Mouse (Mus musculus) lung, embryonic 15.5 days (tissue): ENCODE measurements around the gene Mthfr. TPM values are rescaled to one million over a fixed set of nuclear protein-coding genes. Genes with fewer than 3 reads are reported as not detected.
A peak's percentile ranks its signal among the peaks of the same experiment; 100 is the strongest.

Experiments
- ATAC-seq: fragments of 200-750 bp; cut with Nextera tagmentation; 2 replicates; pipeline ENCODE4 v1.8.0; 2017; ENCODE audit warnings: moderate number of reproducible peaks, borderline replicate concordance; ENCODE audit not compliant: low FRiP score, low TSS enrichment; ENCODE audit errors: extremely low read depth
- H3K27ac ChIP-seq: fragments of 300-500 bp; sonication (generic); 2 replicates; pipeline ENCODE4 v1.5.1; 2015; ENCODE audit warnings: moderate library complexity, mild to moderate bottlenecking, inconsistent platforms
- H3K27me3 ChIP-seq: fragments of 300-500 bp; sonication (generic); 2 replicates; pipeline ENCODE4 v1.6.1; 2015; ENCODE audit warnings: inconsistent platforms
- H3K36me3 ChIP-seq: fragments of 300-500 bp; sonication (generic); 2 replicates; pipeline ENCODE4 v1.6.1; 2015; ENCODE audit warnings: inconsistent platforms
- H3K4me1 ChIP-seq: fragments of 300-500 bp; sonication (generic); 2 replicates; pipeline ENCODE4 v1.6.1; 2015; ENCODE audit warnings: inconsistent platforms
- H3K4me2 ChIP-seq: fragments of 300-500 bp; sonication (generic); 2 replicates; pipeline ENCODE4 v1.6.1; 2015; ENCODE audit warnings: inconsistent platforms, mild to moderate bottlenecking, moderate library complexity
- H3K4me3 ChIP-seq: fragments of 300-500 bp; sonication (generic); 2 replicates; pipeline ENCODE4 v1.5.1; 2015; ENCODE audit warnings: mild to moderate bottlenecking, inconsistent platforms
- H3K9ac ChIP-seq: fragments of 300-500 bp; sonication (generic); 2 replicates; pipeline ENCODE4 v1.6.1; 2015; ENCODE audit warnings: inconsistent platforms
- H3K9me3 ChIP-seq: fragments of 300-500 bp; sonication (generic); 2 replicates; pipeline ENCODE4 v1.6.1; 2016; ENCODE audit warnings: inconsistent platforms
- WGBS: fragments of 180-500 bp; shearing (Covaris S2); methylation state at CpG from one replicate; pipeline ENCODE4 v1.1.7; 2015; 5-methylcytosine and 5-hydroxymethylcytosine counted together
- polyA plus RNA-seq: library from polyadenylated mRNA; unstranded; fragments of >200 nt; fragmentation: Nextera tagmentation; extraction: Ambion mirVana; gene quantifications from 2 replicates; pipeline ENCODE4 v1.2.1, GENCODE M21; 2015

Gene Mthfr
- polyA plus RNA-seq, result 18.9 and 21.1 TPM in 2 replicates

GRCm38 (mm10) chr4:148038600-148039253, at the start of gene Mthfr, which contains the start of gene Clcn6:
TSS of gene Mthfr (plus strand) at chr4:148039077.
TSS of gene Clcn6 (minus strand) at chr4:148038821.
- under 1% methylated on average over 54 of the region's 54 CpGs for WGBS
- H3K4me1 ChIP-seq, result peaks cover 30% of the 10 kb centered on the region

DNA sequence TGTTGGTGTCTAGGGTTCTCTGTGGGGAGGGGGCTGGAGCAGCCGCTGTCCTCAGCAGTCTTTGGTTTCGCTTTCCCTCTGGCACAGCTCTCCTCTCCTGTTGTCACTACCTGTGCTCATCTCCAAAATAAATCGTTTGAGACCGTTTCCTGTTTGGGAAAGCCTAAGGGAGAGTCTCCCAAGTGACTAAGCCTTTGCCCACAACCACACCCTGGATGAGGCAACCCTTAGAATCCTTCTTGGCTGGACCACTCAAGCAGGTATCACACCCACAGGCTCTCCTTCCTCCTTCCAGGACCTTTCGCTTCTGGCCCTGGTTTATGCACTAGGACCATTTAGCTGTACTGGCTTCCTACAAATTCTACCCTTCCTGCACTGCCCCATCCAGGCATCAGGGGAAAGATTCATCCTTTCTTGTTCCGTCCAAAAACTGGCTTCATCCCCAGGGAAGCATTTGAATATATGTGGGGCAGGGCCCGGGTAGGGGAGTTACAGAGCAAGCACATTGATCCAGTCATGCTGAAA, 45.2 kb upstream of the Mthfr start:
- no peak for ATAC-seq
- Histone ChIP-seq H3K9me3 (no peaks in the 10 kb centered on the region), H3K27me3 (no peaks in the 10 kb centered on the region), H3K4me2 (no peak overlapping the region), H3K4me1 (no peaks in the 10 kb centered on the region), H3K9ac (no peak overlapping the region), H3K27ac (no peak overlapping the region), H3K4me3 (no peak overlapping the region), H3K36me3 (no peaks in the 10 kb centered on the region)
- 61% methylated on average over 7 of the region's 7 CpGs for WGBS

More at GRCm38 (mm10) chr4:148038600-148039253, at the start of gene Mthfr, which contains the start of gene Clcn6:
- ATAC-seq, result peak; percentile 92
- H3K9ac ChIP-seq, result peak within 1 kb of the TSS; percentile 64
- H3K27me3 ChIP-seq, result no peaks in the 10 kb centered on the region
- peak within 1 kb of the TSS; percentile 84 for H3K4me2 ChIP-seq
- H3K27ac ChIP-seq, result peak within 1 kb of the TSS; percentile 73
- H3K4me3 ChIP-seq, result peak within 1 kb of the TSS; percentile 69
- peaks cover 3% of the 10 kb centered on the region; the same call in 1 of the 2 replicates for H3K36me3 ChIP-seq
- H3K9me3 ChIP-seq, result no peaks in the 10 kb centered on the region

- no peak for ATAC-seq
- WGBS, result 72% methylated on average over 3 of the region's 3 CpGs
Observed at GRCm38 (mm10) chr4:147995311-147995710, 43.6 kb upstream of the Mthfr start.

GRCm38 (mm10) chr4:148000202-148000772, 38.6 kb upstream of the Mthfr start, which contains the start of gene Nppa:
TSS of gene Nppa (plus strand) at chr4:148000722.
- Histone ChIP-seq H3K4me1 (no peaks in the 10 kb centered on the region), H3K27me3 (no peaks in the 10 kb centered on the region), H3K9me3 (no peaks in the 10 kb centered on the region), H3K9ac (no peak within 1 kb of the TSS), H3K27ac (no peak within 1 kb of the TSS), H3K36me3 (peaks cover 4% of the 10 kb centered on the region), H3K4me3 (no peak within 1 kb of the TSS), H3K4me2 (no peak within 1 kb of the TSS)
- 17% methylated on average over 12 of the region's 12 CpGs for WGBS
- ATAC-seq, result no peak

More at GRCm38 (mm10) chr4:147995311-147995710, 43.6 kb upstream of the Mthfr start:
- Histone ChIP-seq H3K36me3 (no peaks in the 10 kb centered on the region), H3K27ac (no peak overlapping the region), H3K4me2 (no peak overlapping the region), H3K9me3 (no peaks in the 10 kb centered on the region), H3K9ac (no peak overlapping the region), H3K27me3 (no peaks in the 10 kb centered on the region), H3K4me3 (no peak overlapping the region), H3K4me1 (no peaks in the 10 kb centered on the region)

DNA sequence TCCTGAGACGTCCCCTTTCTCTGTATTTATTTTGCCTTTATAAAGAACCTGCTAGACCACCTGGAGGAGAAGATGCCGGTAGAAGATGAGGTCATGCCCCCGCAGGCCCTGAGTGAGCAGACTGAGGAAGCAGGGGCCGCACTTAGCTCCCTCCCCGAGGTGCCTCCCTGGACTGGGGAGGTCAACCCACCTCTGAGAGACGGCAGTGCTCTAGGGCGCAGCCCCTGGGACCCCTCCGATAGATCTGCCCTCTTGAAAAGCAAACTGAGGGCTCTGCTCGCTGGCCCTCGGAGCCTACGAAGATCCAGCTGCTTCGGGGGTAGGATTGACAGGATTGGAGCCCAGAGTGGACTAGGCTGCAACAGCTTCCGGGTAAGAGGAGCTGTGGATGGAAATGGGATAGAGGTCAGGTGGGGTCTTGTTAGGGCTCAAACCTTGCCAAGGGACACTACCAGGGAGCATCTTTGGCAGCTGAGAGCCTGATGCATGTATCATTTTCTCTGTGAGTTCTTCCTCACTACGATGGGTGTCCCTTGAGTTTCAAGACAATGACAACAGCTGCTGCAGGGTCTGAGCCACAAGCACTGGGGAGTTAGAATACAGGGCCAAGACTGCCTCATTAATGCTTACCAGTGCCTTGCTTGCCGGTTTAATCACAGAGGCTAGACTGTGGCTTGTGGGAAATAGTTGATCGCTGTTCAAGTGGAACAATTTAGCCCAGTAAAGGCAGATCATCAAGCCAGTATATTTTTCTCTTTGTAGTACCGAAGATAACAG, 37.7 kb upstream of the Mthfr start:
- peaks cover 12% of the 10 kb centered on the region for H3K36me3 ChIP-seq
- no peak; the same call in 1 of the 2 replicates for ATAC-seq
- H3K9ac ChIP-seq, result no peak overlapping the region
- no peak overlapping the region for H3K4me3 ChIP-seq
- H3K4me2 ChIP-seq, result no peak overlapping the region
- WGBS, result 71% methylated on average over 17 of the region's 17 CpGs
- H3K9me3 ChIP-seq, result no peaks in the 10 kb centered on the region
- no peak overlapping the region for H3K27ac ChIP-seq
- H3K27me3 ChIP-seq, result no peaks in the 10 kb centered on the region
- no peaks in the 10 kb centered on the region for H3K4me1 ChIP-seq

DNA sequence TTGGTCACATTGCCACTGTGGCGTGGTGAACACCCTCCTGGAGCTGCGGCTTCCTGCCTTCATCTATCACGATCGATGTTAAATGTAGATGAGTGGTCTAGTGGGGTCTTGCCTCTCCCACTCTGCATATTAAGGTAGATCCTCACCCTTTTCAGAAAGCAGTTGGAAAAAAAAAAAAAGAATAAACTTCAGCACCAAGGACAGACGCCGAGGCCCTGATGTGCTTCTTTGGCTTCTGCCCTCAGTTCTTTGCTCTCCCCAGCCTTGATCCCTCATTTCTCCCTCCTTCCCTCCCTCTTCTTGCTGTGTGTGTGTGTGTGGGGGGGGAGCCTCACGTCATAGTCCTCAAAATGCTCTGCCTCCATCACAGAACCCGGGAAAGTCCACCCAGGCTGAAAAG, 37.0 kb upstream of the Mthfr start:
- no peaks in the 10 kb centered on the region for H3K27me3 ChIP-seq
- H3K27ac ChIP-seq, result no peak overlapping the region
- H3K9ac ChIP-seq, result no peak overlapping the region
- H3K36me3 ChIP-seq, result peaks cover 19% of the 10 kb centered on the region
- H3K4me2 ChIP-seq, result no peak overlapping the region
- H3K4me1 ChIP-seq, result no peaks in the 10 kb centered on the region
- H3K4me3 ChIP-seq, result no peak overlapping the region
- ATAC-seq, result no peak
- no peaks in the 10 kb centered on the region for H3K9me3 ChIP-seq
- WGBS, result 42% methylated on average over 8 of the region's 8 CpGs

- H3K27ac ChIP-seq, result no peak overlapping the region
- 86% methylated on average over 7 of the region's 7 CpGs for WGBS
- H3K4me3 ChIP-seq, result no peak overlapping the region
- no peak overlapping the region for H3K9ac ChIP-seq
- peaks cover 44% of the 10 kb centered on the region for H3K36me3 ChIP-seq
- H3K9me3 ChIP-seq, result no peaks in the 10 kb centered on the region
- no peak for ATAC-seq
- H3K4me1 ChIP-seq, result no peaks in the 10 kb centered on the region
- H3K4me2 ChIP-seq, result no peak overlapping the region
- H3K27me3 ChIP-seq, result no peaks in the 10 kb centered on the region
Observed at GRCm38 (mm10) chr4:148004361-148004760, 34.5 kb upstream of the Mthfr start.

GRCm38 (mm10) chr4:148008412-148008811, 30.5 kb upstream of the Mthfr start:
- no peak for ATAC-seq
- H3K9ac ChIP-seq, result no peak overlapping the region
- no peak overlapping the region for H3K4me2 ChIP-seq
- no peaks in the 10 kb centered on the region for H3K9me3 ChIP-seq
- no peaks in the 10 kb centered on the region for H3K4me1 ChIP-seq
- H3K27ac ChIP-seq, result no peak overlapping the region
- H3K36me3 ChIP-seq, result peaks cover 82% of the 10 kb centered on the region
- no peak overlapping the region for H3K4me3 ChIP-seq
- no peaks in the 10 kb centered on the region for H3K27me3 ChIP-seq
- WGBS, result 77% methylated on average over 4 of the region's 4 CpGs

DNA sequence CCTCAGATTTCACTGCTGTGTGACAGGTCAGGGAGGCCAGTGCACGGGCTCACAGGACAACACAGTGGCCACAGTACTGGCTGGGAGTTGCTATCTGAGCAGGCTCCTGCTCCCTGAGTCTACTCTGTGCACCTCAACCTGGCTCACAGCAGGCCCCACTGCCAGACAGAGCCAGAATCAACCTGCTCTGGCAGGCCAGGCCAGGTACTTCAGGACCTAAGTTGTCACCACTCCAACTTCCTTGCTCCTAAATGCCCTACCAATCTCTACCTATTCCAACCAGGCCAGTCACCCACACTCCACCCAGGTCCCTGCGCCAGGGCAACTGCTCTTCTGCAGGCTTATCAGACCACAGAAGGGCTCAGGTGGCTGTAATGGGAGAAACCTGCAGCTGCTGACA, 29.2 kb upstream of the Mthfr start:
- peaks cover 95% of the 10 kb centered on the region for H3K36me3 ChIP-seq
- H3K9ac ChIP-seq, result no peak overlapping the region
- WGBS, result 83% methylated on average over 2 of the region's 2 CpGs
- no peak overlapping the region for H3K4me3 ChIP-seq
- H3K4me2 ChIP-seq, result no peak overlapping the region
- no peak for ATAC-seq
- no peaks in the 10 kb centered on the region for H3K27me3 ChIP-seq
- H3K27ac ChIP-seq, result no peak overlapping the region
- no peaks in the 10 kb centered on the region for H3K4me1 ChIP-seq
- H3K9me3 ChIP-seq, result no peaks in the 10 kb centered on the region

DNA sequence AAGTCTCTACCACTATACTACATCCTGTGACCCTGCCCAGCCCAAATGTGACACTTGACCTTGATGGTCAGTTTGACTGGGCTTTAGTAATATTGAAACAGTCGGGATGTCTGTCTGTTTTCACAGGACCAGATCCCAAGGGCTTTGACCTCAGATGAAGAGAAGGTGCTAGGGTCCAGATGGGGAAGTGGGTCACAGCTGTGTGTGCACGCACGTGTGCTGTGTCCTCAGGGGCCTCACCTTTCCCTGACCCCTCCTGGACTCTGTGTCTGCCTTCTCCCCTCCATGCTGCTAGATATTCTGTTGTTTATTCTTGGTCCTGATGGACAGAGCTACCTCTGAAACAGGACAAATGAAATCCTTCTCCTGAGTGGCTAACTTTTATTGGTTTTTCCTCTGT, 27.5 kb upstream of the Mthfr start:
- no peak overlapping the region for H3K4me3 ChIP-seq
- H3K4me2 ChIP-seq, result no peak overlapping the region
- H3K27ac ChIP-seq, result no peak overlapping the region
- no peaks in the 10 kb centered on the region for H3K4me1 ChIP-seq
- no peaks in the 10 kb centered on the region for H3K27me3 ChIP-seq
- no peak for ATAC-seq
- H3K36me3 ChIP-seq, result peaks cover 95% of the 10 kb centered on the region
- no peaks in the 10 kb centered on the region for H3K9me3 ChIP-seq
- no peak overlapping the region for H3K9ac ChIP-seq
- 74% methylated on average over 3 of the region's 3 CpGs for WGBS

DNA sequence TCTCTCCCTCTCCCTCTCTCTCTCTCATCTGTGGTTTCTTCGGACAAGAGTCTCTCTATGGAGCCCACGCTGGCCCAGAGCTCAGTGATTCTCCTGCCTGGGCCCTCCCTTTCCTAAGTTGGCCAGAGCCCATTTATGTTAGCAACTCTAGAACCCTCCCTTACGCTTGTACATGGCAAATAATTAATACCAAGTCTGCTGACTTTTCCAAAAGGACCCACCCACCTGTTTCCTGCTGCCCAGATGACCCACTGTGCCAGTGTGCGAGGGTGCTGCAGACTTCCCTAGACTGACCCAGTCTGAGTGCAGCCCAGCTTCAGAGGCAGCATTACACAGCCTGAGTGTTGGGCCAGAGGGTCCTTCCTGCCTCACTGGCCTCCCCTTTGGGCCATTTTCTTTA, 26.7 kb upstream of the Mthfr start:
- WGBS, result 91% methylated on average over 4 of the region's 4 CpGs
- H3K4me3 ChIP-seq, result no peak overlapping the region
- no peak overlapping the region for H3K4me2 ChIP-seq
- H3K4me1 ChIP-seq, result no peaks in the 10 kb centered on the region
- H3K9me3 ChIP-seq, result no peaks in the 10 kb centered on the region
- peaks cover 94% of the 10 kb centered on the region for H3K36me3 ChIP-seq
- ATAC-seq, result no peak
- H3K9ac ChIP-seq, result no peak overlapping the region
- H3K27me3 ChIP-seq, result no peaks in the 10 kb centered on the region
- H3K27ac ChIP-seq, result no peak overlapping the region

GRCm38 (mm10) chr4:148015418-148015817, 23.5 kb upstream of the Mthfr start:
- Histone ChIP-seq H3K9me3 (no peaks in the 10 kb centered on the region), H3K4me2 (no peak overlapping the region), H3K4me3 (no peak overlapping the region), H3K27ac (no peak overlapping the region), H3K36me3 (peaks cover 83% of the 10 kb centered on the region), H3K9ac (no peak overlapping the region), H3K4me1 (no peaks in the 10 kb centered on the region), H3K27me3 (no peaks in the 10 kb centered on the region)
- WGBS, result 78% methylated on average over 10 of the region's 10 CpGs
- ATAC-seq, result no peak
